Mouse (Mus musculus): ENCODE data around the gene Supv3l1.
"Not testable (repeated sequence)": the region's sequence is repeated elsewhere in the genome, so short reads cannot be mapped to it uniquely, and the experiment has no call there.

Supv3l1 gene

DNA sequence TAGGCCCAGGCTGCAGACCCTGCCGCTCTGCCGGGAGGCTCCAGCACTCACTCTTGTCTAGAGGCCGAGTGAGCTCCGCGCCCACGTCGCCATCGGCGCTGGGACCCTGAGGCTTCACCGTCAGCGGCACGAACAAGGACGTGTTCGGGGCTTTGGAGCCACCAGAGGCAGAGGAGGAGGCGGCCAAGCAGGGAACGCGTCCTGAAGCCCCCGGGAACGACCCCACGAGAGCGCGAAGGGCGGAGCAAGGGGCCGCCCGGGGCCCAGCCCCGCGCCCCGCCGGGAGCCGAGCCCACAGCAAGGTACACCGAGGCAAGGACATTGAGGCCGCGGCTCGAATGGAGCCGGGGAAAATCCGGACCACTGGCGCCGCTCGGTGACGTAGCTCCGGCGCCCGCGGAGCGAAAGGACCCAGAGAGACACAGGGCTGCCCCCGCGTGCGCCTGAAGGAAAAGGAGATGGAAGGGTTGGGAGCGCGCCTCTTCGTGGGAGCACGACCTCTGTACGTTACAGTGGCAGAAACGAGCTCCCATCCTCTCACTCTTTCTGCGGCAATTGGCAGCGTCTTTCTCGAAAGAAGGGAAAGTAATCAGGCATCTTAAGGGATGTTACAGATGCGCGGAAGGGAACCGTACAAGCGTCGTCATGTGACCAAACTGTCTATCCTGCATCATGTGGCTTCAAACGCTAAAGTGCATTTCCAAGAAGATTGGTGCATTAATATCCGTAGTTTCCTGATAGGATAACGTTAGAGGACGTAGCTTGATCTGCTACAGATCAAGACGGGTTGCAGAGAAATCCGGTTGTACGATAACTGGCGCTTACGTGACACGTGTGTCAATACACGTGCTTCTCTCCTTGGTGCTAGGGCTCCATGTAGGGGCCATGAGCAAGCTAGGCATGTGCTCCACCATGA, at the start of gene Supv3l1, which contains the start of gene 4930507D05Rik:
Supv3l1 (minus strand) TSS at position 375 of the 916 bp plus-strand sequence.
4930507D05Rik (plus strand) TSS at position 126 of the 916 bp plus-strand sequence.
- DNase-seq (ENCODE audit: low spot score) = peak; percentile 91

DNA sequence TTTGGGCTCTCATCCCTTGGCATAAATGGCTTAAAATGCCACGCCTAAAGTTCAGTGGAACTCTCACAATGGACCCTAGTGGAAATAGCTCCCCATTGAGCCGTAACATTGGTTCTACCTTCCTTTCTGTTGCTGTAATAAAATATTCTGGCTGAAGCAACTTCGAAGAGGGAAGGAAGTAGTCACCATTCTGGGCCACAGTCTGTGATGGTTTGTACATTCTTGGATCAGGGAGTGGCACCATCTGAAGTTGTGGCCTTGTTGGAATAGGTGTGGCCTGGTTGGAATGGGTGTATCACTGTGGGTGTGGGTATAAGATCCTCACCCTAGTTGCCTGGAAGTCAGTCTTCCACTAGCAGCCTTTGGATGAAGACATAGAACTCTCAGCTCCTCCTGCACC, 42.1 kb upstream of the Supv3l1 start:
- not testable (repeated sequence) for DNase-seq (ENCODE audit: low spot score)

DNA sequence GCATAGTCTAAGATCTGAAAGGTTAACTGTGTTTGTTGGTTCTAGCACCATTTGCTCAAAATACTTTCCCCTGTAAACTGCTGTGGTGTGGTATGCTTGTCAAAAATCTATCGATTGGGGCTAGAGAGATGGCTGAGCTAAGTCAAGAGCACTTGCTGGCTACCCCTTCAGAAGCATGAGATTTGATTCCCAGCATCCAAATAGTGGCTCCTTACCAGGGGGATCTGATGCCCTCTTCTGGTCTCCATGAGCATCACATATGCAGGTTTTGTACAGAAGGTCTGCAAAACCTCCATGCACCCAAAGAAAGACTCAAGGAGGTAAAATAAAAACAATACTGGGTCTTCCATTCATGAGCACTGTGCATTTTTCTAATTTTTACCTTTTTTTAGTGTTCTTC, 38.7 kb upstream of the Supv3l1 start:
- peak; percentile 70 for DNase-seq (ENCODE audit: low spot score)

DNA sequence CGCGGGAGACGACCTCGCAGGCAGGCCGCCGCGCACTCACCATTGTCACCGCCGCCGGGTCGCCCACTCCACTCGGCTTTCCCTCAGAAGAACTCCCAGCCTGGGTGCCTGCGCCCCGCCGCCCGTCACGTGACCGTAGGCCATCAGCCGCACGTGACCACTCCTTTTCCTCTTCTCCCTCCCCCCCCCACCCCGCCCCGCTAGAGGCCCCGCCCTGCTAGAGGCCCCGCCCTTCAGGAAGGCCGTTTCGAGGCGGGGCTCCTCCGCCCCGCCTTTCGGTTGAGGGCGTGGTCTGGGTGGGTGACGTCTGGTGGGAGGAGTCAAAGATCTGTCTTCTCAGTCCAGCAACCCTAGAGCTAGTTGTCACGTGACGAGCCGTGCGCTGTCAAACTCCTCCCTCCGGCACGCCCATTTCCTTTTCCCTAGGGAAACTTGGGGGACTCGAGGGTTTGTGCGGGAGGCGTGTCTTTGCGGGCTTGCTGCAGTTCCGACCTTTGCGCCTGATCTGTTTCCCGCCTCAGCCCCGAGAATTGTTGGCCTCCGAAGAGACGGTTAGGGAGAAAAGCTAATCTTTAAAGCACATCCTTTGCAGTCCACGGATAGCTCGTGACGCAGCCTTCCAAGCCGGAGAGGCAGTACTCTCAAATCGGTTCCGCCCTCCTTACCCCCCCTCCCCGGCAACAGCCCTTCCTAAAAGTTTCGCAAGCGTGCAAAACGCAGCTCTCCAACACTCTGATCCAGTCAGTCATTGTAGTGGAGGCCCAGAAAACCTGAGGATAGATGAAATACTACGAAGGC, 37.3 kb upstream of the Supv3l1 start, which contains the start of gene Vps26a:
Vps26a (minus strand) TSS at position 188 of the 798 bp plus-strand sequence.
- DNase-seq (ENCODE audit: low spot score) = peak; percentile 99

DNA sequence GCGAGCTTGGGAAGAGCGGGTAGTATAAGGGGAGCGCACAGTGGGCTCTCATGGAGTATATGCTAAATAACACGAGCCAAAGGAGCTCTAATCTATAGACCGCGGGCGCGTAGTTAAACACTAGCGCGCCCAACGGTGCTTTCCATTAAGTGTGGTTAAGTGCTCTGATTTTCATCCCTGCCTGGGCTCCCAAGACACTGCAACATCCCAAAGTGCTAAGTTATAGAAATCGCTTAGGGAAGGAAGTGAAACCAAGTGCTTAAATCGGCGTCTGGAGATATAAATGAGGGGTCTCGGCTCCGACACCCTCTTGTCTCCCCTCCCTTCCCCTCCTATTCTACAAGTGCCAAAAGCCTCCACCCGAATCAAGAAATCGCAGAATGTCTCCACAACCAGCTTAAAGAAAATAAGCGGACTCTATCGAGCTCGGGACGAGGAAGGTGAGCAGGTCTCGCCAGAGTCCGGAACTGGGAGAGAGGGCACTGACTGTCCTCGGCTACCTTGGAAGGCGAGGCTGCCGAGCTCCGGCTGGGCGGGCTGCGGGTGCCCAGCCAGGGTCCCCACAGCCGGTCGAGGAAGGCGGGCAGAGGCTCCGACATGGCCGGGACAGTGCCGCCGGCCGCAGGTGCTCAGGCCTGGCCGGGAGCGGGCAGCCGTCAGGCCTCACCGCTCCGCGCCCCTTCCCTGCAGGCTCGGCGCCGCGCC, 36.5 kb upstream of the Supv3l1 start:
- peak; percentile 56 for DNase-seq (ENCODE audit: low spot score)

DNA sequence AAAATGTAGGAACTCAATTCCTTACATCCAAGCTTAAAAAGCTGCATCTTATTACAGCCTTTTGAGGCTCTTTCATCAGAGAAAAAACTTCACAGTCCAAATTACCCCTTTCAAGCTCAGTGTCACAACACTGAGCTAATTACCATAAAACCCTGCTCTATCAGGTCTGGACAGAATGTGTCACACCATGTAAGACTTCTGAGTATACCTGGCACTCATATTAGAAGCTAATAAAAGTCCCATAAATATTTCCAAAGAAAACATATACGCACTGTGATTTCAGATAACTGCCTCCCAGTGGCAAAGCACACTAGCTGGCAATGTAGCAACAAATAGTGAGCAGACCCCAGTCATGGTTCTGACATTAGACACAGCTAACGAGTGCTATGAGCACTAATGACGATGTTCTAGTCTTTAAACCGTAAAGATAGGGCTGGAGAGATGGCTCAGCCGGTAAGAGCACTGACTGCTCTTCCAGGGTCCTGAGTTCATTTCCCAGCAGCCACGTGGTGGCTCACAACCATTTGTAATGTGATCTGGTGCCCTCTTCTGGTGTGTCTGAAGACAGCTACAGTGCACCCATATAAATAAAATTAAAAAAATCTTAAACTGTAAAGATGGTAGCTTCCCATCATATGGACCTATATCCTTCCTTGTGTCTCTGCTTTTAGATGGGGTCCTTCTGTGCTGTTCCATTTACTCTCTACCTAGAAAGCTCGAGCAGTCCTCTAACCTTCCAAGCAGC, 31.7 kb upstream of the Supv3l1 start:
- DNase-seq (ENCODE audit: low spot score) = no peak

DNA sequence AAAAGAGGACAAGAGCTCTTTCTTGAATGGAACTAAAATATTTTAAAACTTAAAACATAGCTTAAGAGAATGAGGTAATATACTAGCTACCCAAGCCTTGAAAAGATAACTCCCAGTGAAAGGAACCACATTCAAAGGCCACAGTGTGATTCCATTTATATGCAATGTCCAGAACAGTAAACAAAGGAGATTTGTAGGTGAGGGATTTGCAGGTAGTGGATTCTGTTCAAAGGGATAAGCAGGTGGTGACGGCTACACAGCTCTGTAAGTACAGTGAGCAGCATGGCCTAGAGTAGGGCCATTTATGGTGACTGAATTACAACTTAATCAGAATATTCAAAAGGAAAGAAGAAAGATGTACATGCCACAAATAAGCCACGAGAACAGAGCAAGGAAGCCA, 27.4 kb upstream of the Supv3l1 start:
- DNase-seq (ENCODE audit: low spot score) = no peak

DNA sequence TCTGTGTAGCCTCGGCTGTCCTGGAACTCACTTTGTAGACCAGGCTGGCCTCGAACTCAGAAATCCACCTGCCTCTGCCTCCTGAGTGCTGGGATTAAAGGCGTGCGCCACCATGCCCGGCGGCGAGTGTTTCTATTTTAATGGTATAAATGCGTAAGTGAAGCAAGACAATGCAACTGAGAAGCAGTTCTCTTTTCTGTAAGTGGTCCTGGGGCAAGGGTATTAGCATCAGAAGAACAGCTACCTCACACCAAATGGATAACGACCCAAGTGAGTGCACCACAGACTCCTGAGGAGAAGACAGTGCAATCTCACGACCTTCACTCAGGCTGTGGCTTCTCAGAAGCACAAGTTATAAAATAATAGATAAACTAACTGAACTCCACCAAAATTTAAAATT, 25.4 kb upstream of the Supv3l1 start:
- no peak for DNase-seq (ENCODE audit: low spot score)

DNA sequence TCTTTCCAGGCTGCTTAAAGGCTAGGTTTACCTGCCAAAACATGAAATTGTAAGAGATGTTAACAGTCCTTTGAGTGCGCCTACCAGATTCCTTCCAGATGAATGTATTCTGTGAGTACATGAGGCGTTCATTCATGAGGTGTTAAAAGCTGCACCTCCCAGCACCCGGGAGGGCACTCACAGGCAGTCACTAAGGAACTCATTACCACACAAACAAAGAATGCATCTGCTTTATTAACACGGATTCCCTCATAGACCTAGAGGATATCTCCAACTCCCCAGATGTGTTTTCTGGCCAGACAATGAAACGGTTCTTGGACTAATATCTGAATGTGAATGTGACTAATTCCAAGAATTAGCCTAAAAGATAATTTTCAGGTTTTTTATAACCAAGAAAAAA, 21.6 kb upstream of the Supv3l1 start:
- DNase-seq (ENCODE audit: low spot score) = no peak

DNA sequence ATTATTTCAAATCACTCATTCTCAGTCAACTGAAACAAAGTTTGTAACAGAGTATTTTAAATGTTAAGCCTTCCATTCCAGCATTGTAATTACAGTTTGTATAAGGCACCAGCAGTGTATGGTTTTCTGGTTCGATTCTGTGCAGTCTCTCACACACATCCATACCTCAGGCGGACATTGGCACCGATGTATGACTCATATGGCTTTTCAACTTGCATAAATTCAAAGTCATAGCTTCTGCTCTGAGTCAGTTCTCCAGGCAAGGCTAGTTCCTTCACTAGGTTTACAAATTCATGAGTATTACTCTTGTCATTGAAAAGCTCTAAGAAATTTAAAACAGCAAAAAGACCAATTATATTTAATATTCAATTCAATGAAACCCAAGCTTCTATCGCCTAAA, 20.2 kb upstream of the Supv3l1 start:
- DNase-seq (ENCODE audit: low spot score) = no peak

DNA sequence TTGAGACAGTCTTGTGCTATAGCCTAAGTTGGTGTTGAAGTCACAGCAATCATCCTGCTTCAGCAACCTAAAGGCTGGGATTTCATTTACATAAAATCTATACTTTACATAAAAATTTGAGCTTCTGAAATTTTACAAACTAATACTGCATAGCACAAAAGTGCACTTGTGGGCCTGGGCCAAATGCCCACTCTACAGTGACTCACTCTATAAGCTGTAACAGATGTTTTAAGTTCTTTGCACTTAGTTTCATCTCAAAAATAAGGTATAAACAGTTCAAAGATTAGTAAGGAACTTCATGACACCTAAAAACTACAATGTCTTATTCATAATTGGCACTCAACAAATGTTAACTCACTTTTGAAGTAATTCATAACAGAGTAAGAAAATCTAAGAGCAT, 11.8 kb upstream of the Supv3l1 start:
- DNase-seq (ENCODE audit: low spot score) = no peak

DNA sequence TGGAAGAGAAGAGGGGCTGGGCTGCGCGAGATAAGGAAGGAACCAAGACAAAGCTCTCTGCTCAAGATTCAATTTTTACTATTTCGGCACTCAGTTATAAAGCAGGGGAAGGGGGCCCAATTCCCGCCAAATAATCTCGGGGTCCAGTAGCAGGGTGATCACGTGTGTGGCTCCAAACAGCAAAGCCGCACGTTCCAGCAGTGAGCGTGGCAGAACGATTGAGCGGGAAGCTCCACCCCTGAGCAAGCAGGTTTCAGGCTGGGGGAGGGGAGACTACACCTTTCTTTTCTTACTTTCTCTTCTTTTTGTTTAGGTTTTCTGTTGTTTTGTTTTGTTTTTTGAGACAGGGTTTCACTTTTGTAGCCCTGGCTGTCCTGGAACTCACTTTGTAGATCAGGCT, 2.5 kb upstream of the Supv3l1 start:
- DNase-seq (ENCODE audit: low spot score) = not testable (repeated sequence)

DNA sequence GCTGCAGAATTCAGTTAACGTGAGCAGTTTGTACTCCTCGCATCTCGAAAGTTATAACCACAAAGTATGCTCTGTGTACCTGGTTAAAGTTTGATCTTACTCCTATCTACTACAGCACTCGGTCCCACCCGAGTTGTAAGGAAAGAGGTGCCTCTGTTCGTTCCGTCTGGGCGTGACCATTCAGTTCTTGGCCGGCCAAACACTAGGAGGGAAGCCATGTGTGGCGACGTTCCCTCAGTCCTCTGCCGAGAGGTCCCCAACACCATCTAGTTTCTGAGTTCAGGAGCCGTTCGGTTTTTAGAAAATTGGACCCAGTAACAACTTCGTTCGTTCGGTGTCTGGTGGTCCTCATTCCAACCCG, 722 bp upstream of the Supv3l1 start:
- DNase-seq (ENCODE audit: low spot score) = no peak

DNA sequence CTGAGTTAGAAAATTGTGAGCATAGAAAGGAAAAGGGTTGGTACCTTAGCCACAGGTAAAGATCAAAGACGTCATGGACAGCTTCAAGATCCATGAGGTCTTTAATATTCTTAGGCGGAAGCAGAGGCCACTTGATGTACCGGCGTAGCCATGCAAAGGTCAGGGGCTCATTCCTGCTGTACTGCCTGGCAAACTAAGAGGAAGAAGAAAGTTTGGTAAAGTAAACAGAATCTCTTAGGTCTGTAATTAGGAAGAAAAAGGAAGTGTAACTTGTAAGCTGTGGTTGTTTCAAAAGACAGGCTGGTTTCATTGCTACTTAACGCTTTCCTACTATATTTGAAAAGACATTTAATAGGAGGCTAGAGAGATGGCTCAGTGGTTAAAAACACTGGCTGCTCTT, 19.1 kb downstream of the Supv3l1 start:
- DNase-seq (ENCODE audit: low spot score) = no peak

DNA sequence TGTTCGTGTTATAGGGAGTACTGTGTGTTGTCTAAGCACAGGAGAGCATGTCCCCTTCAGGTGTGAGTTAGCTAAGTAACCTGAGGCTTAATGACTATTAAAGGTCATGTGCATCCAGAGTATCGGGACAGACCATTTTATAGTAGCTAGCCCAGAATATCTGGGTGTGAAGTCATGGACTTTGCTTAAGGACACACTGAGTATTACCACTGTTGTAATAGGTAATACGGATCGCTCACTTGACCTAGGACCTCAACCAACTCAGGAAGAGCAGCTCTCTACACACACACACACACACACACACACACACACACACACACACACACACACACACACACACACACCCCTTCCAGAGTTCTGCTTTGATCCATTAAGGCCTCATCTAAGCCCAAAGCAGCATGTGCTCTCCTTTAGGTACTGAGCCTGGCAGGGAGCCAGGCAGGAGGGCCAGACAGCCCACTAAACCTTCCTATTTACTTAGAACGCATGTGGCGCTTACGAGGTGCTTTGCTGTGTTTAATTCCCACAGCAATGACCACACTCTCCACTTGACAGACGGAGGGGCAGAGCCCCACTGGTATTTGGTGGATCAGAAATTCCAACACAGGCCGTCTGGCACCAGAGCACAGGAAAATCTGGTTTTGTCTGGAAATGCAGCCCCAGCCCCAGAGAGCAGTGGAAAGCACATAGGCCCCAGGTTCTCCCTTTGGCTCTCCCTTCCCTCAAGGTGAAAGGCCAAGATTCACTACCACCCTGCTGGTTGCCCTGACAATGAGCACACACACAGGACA, 24.3 kb downstream of the Supv3l1 start:
- peak; percentile 27 for DNase-seq (ENCODE audit: low spot score)

DNA sequence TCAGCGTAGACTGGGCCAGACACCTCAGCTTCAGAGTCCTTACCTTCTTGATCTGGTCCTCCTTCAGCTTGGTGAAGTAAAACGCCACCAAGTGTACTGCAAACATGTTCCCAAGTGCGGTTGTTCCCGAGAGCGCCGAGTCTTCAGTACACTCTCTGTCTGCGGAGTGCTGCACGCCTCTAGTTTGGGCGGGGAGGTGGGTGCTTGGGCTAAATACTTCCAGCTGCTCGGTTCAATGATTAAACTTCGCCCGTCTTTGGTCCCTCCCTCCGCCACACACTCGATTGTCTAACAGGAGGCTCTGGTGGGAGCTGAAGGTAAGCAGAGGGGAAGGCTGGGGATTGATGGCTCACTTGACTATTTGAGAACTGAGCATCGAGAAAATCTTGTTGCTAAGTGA, 27.3 kb downstream of the Supv3l1 start, which contains the start of gene Hkdc1:
Hkdc1 (minus strand) TSS at position 237 of the 400 bp plus-strand sequence.
- no peak for DNase-seq (ENCODE audit: low spot score)

DNA sequence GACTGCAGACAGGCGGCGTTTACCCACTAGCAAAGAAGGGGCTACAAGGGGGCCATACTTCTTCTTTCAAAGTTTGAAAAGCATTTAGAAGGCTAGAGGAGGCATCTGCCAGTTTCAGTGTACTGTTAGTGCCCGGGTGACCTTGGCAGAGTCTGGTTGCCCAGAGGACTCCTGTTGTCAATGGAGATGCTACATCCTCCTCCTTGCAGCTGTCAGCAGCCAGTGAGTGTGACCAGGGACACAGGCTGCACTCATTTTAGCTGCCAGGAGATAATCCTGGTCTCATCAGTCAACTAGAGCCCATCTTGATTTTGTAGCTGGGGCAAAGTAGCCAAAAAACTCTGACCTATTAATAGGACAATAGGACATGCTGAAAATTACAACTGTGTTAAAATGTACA, 28.4 kb downstream of the Supv3l1 start:
- peak; percentile 47 for DNase-seq (ENCODE audit: low spot score)

DNA sequence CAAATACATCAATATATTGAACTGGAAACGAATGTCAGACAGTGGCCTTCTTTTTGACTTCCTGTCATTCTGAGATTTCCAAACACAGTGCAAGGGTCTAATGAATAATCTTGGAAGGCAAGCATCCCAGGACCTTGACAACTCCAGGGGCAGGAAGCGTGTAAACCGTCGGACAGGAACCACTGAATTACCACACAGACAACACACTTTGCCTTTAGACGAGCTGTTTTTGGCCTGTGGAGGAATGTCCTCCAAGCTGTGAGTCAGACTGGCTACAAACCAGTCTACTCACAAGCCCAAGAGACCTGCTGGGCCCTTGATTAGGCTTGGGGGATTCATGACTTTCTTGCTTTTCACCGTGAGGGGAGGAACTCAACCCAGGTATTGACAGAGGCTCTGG, 29.1 kb downstream of the Supv3l1 start:
- DNase-seq (ENCODE audit: low spot score) = no peak

DNA sequence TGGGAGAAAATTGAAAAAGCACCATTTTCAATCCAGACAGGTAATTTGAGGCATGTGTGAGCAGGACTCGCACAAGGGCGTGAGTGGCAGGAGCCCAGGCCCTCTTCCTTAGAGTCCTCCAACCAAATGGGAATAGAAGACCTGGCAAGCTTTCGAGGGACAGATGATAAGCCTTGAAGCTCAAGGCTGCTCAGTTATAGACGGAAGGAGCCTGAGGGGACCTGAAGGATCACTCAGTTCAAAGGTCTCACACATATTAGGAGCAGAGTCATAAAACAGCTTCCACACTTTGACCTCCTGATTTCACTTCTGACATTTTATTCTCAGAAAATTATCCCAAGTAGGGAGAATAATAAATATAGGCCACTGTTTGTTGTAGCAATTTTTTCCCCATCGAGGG, 30.1 kb downstream of the Supv3l1 start:
- no peak for DNase-seq (ENCODE audit: low spot score)

DNA sequence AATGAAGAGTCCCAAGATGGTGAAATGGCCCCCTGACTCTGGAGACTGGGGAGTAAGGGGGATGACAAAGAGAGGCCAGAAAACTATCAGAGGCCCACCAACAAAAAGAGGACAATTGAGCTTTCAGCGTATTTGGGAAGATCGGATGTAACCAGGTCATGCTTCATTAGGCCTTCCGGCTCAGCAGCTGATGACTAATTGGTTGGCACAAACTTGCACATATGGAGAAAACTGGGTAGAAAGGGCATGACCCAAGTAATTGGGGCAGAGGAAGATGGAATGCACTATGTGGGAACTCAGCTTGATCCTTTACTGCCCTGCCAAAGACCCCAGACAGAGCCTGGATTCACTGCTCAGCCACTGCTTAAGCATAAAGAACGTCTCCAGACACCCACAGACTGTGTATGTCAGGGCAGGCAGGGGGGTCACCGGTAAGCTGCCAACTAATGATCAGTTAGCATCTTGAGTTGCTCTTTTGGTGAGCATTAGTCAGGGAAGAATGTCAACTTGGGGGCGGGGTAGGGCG, 30.6 kb downstream of the Supv3l1 start:
- peak; percentile 39 for DNase-seq (ENCODE audit: low spot score)
